Mouse (Mus musculus) stomach, postnatal 0 days (tissue): ENCODE data around the gene Efcab6.

Source experiments
- CTCF ChIP-seq: IDR thresholded peaks from 2 replicates; pipeline ENCODE4 v1.5.1; 2016; ENCODE audit warnings: antibody characterized with exemption, low read depth, mild to moderate bottlenecking, moderate library complexity
- EP300 ChIP-seq: optimal IDR thresholded peaks from 2 replicates; pipeline ENCODE3; 2016; ENCODE audit warnings: antibody characterized with exemption

DNA sequence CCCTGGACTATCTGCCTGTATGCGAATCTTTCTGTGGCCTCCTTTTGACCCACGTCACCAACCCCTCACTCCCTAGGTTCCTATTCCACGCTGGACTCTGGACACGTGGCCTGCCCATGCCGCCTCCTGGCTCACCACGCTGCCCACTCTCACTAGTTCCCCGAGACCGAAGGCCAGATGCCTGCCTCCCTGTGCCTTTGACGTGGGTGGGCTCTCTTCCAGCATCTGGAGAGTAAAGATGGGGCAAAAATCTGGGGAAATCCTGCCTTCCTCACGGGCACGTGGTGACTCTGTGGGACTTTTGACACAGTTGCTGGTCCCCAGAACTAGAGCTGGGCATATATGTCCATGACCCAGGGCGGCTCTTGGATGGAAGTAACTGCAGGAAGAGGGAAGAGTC, 222.8 kb downstream of the Efcab6 start:
- TF ChIP-seq EP300: no peak
- TF ChIP-seq CTCF: no peak
